25 mouse cellular contexts compared by ENCODE assay signal in the genomic region with DNA sequence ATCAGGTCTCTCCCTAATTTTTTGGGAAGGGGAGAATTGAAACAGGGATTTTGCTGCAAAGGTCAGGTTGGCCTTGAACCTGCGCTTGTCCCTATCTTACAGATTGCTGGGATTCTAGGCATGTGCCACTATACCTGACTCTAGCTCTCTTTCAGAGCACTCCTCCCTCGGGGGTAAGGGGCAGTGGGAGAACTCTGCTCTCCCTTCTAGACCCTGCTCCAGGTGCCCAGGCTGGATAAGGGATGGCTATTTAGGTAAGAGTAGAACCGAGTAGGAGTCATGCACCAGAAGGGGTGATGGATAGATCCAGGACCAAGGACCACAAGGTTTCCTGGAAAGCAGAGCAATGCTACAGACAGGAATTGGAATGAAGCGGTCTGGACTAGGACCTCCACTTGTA. TPM values are rescaled to one million over a fixed set of nuclear protein-coding genes. Genes with fewer than 3 reads are reported as not detected.
DNase-seq lines count a peak whose midpoint lies in the region; ATAC-seq and TF ChIP-seq lines count a peak whose summit lies in the region.
"Had no signal": no experiment of that assay in that cellular context is flagged by ENCODE, and none has a peak within 500 bp of the region (broad histone marks: within the 10 kb centered on the region; RNA-seq: fewer than 3 reads in every experiment).

No protein-coding gene starts in this region.

- peaks cover 52% of the 10 kb centered on the region for H3K27me3 ChIP-seq in forebrain, embryonic 10.5 days (ENCODE audit: poor library complexity, severe bottlenecking)
- no peaks in the 10 kb centered on the region for H3K27me3 ChIP-seq in forebrain, embryonic 16.5 days (replicated peaks; ENCODE audit: control insufficient read depth, insufficient read depth, low read length)
- H3K27me3 ChIP-seq in forebrain, embryonic 11.5 days (ENCODE audit: control insufficient read depth, insufficient read depth, low read length) = no peaks in the 10 kb centered on the region
- H3K27me3 ChIP-seq in forebrain, postnatal 0 days (ENCODE audit: insufficient read depth, low read length) = no peaks in the 10 kb centered on the region
- H3K27me3 ChIP-seq: hindbrain, embryonic 15.5 days had no signal

- DNase-seq in forebrain, embryonic 10.5 days (ENCODE audit: extremely low spot score, low spot score) = no peak
- DNase-seq in layer of hippocampus, adult 2 months (ENCODE audit: low spot score in 2 of 2) = no peak
- no peak for DNase-seq in layer of hippocampus, postnatal 10 days (ENCODE audit: low spot score in 2 of 2)
- DNase-seq in forebrain, embryonic 11.5 days (ENCODE audit: low spot score) = no peak
- DNase-seq in forebrain, postnatal 0 days = no peak
- DNase-seq in kidney, postnatal 10 days = no peak
- no peak for DNase-seq in kidney, adult 11 months
- DNase-seq: adrenal gland, adult 2 months; cerebellum, adult 8-10 months; cerebellum, postnatal 25 days; heart, postnatal 10 days; kidney, adult 2 months; lung, adult 2 months had no signal

- no peaks in the 10 kb centered on the region for H3K36me3 ChIP-seq in forebrain, embryonic 10.5 days (replicated peaks)
- no peaks in the 10 kb centered on the region for H3K36me3 ChIP-seq in forebrain, embryonic 16.5 days (ENCODE audit: control insufficient read depth, insufficient read depth)
- no peaks in the 10 kb centered on the region for H3K36me3 ChIP-seq in forebrain, embryonic 11.5 days (ENCODE audit: control insufficient read depth, insufficient read depth, low read length)
- no peaks in the 10 kb centered on the region for H3K36me3 ChIP-seq in forebrain, postnatal 0 days (ENCODE audit: insufficient read depth)
- H3K36me3 ChIP-seq: embryonic facial prominence, embryonic 10.5 days; embryonic facial prominence, embryonic 15.5 days; heart, embryonic 13.5 days; hindbrain, embryonic 15.5 days; limb, embryonic 10.5 days; limb, embryonic 15.5 days; neural tube, embryonic 13.5 days had no signal

- H3K27ac ChIP-seq in forebrain, embryonic 10.5 days = peak overlapping the region; percentile 82
- no peak overlapping the region for H3K27ac ChIP-seq in forebrain, embryonic 16.5 days (ENCODE audit: low read length)
- peak overlapping the region; percentile 55 for H3K27ac ChIP-seq in layer of hippocampus, adult 2 months
- peak overlapping the region; percentile 37; the same call in 1 of the 2 replicates for H3K27ac ChIP-seq in forebrain, embryonic 11.5 days (ENCODE audit: low read depth, low read length)
- 0 out of 2 replicates have a peak overlapping the region, but pooled peaks have one; percentile 29 for H3K27ac ChIP-seq in forebrain, postnatal 0 days (ENCODE audit: low read depth, low read length)
- H3K27ac ChIP-seq: embryonic facial prominence, embryonic 15.5 days; heart, embryonic 13.5 days; limb, embryonic 10.5 days; limb, embryonic 15.5 days; liver, embryonic 14.5 days; macrophage had no signal

- H3K4me2 ChIP-seq in forebrain, embryonic 16.5 days (ENCODE audit: low read length) = no peak overlapping the region
- H3K4me2 ChIP-seq in forebrain, embryonic 11.5 days (ENCODE audit: low read depth, low read length, severe bottlenecking) = no peak overlapping the region
- H3K4me2 ChIP-seq in forebrain, postnatal 0 days (ENCODE audit: low read depth) = no peak overlapping the region
- H3K4me2 ChIP-seq: embryonic facial prominence, embryonic 15.5 days; heart, embryonic 13.5 days; hindbrain, embryonic 15.5 days; limb, embryonic 15.5 days; neural tube, embryonic 13.5 days had no signal

- H3K4me3 ChIP-seq in forebrain, embryonic 10.5 days = no peak overlapping the region
- H3K4me3 ChIP-seq in forebrain, embryonic 16.5 days (replicated peaks; ENCODE audit: low read length) = no peak overlapping the region
- no peak overlapping the region for H3K4me3 ChIP-seq in layer of hippocampus, adult 2 months
- H3K4me3 ChIP-seq in forebrain, embryonic 11.5 days (ENCODE audit: low read depth, low read length) = no peak overlapping the region
- H3K4me3 ChIP-seq in forebrain, postnatal 0 days (ENCODE audit: low read depth, low read length) = no peak overlapping the region
- H3K4me3 ChIP-seq: embryonic facial prominence, embryonic 10.5 days; embryonic facial prominence, embryonic 15.5 days; heart, embryonic 13.5 days; hindbrain, embryonic 15.5 days; limb, embryonic 10.5 days; limb, embryonic 15.5 days; myocyte; neural tube, embryonic 13.5 days had no signal

- no peak for ATAC-seq in forebrain, embryonic 16.5 days
- ATAC-seq in forebrain, embryonic 11.5 days (replicated peaks; ENCODE audit: low FRiP score) = no peak
- no peak for ATAC-seq in forebrain, postnatal 0 days
- ATAC-seq: activated CD4-positive, CD25-positive, alpha-beta regulatory T cell, adult 4 months had no signal

- no peaks in the 10 kb centered on the region; the same call in 1 of the 2 replicates for H3K9me3 ChIP-seq in forebrain, embryonic 10.5 days
- no peaks in the 10 kb centered on the region for H3K9me3 ChIP-seq in forebrain, embryonic 16.5 days (ENCODE audit: control insufficient read depth, low read length)
- H3K9me3 ChIP-seq in forebrain, embryonic 11.5 days (ENCODE audit: control insufficient read depth, low read length) = no peaks in the 10 kb centered on the region
- H3K9me3 ChIP-seq in forebrain, postnatal 0 days (ENCODE audit: low read length) = no peaks in the 10 kb centered on the region
- H3K9me3 ChIP-seq: embryonic facial prominence, embryonic 10.5 days; embryonic facial prominence, embryonic 15.5 days; heart, embryonic 13.5 days; hindbrain, embryonic 15.5 days; limb, embryonic 10.5 days; limb, embryonic 15.5 days; neural tube, embryonic 13.5 days had no signal

- WGBS in forebrain, embryonic 10.5 days = 91% methylated on average over 4 of the region's 4 CpGs
- 85% methylated on average over 4 of the region's 4 CpGs for WGBS in forebrain, embryonic 16.5 days
- whole genome bisulfite sequencing in forebrain, embryonic 11.5 days = 86% methylated on average over 4 of the region's 4 CpGs
- 83% methylated on average over 4 of the region's 4 CpGs for WGBS in forebrain, postnatal 0 days

- TF ChIP-seq CTCF in layer of hippocampus, adult 2 months (conservative IDR thresholded peaks at IDR 0.05) = no peak
- TF ChIP-seq CTCF in forebrain, postnatal 0 days (IDR thresholded peaks at IDR 0.05; ENCODE audit: low read depth) = no peak

- H3K4me1 ChIP-seq in forebrain, embryonic 10.5 days = peaks cover 69% of the 10 kb centered on the region
- peaks cover 39% of the 10 kb centered on the region for H3K4me1 ChIP-seq in forebrain, embryonic 16.5 days (replicated peaks; ENCODE audit: control insufficient read depth, insufficient read depth, low read length)
- H3K4me1 ChIP-seq in forebrain, embryonic 11.5 days (replicated peaks; ENCODE audit: control insufficient read depth, insufficient read depth, low read length) = peaks cover 9% of the 10 kb centered on the region; the same call in 1 of the 2 replicates
- H3K4me1 ChIP-seq in forebrain, postnatal 0 days (ENCODE audit: insufficient read depth) = peaks cover 23% of the 10 kb centered on the region

- no peak overlapping the region; the same call in 1 of the 2 replicates for H3K9ac ChIP-seq in forebrain, embryonic 16.5 days (replicated peaks; ENCODE audit: low read depth, low read length)
- H3K9ac ChIP-seq in forebrain, embryonic 11.5 days (ENCODE audit: low read length) = no peak overlapping the region
- no peak overlapping the region for H3K9ac ChIP-seq in forebrain, postnatal 0 days
- H3K9ac ChIP-seq: embryonic facial prominence, embryonic 15.5 days; heart, embryonic 13.5 days; hindbrain, embryonic 15.5 days; limb, embryonic 15.5 days; liver, embryonic 14.5 days; neural tube, embryonic 13.5 days had no signal

RNA-seq across cellular contexts. Expression of a gene that starts 28.4 kb away (rescaled TPM):
- 12.6 and 12.9 TPM in 2 replicates for polyA plus RNA-seq in forebrain, embryonic 10.5 days (2016; fragmentation: Nextera tagmentation; extraction: Ambion mirVana)
- 9.7 and 11.0 TPM in 2 replicates for polyA plus RNA-seq in forebrain, embryonic 16.5 days (2015; fragmentation: Nextera tagmentation; extraction: Ambion mirVana)
- total RNA-seq in layer of hippocampus, adult 2 months (2021) = 1 to 10 TPM; 6.2 to 8.1 TPM
- total RNA-seq in layer of hippocampus, postnatal 10 days (2021) = 10 to 100 TPM in 1 of 2 experiments, 1 to 10 TPM in 1; 8.9 to 11.5 TPM
- 13.9 and 16.2 TPM in 2 replicates for polyA plus RNA-seq in forebrain, embryonic 11.5 days (2014; fragmentation: Nextera tagmentation; extraction: Ambion mirVana)
- total RNA-seq in forebrain, postnatal 0 days (2014; rRNA removed) = 4.8 and 8.4 TPM in 2 replicates
- polyA plus RNA-seq in forebrain, postnatal 0 days (2015; fragmentation: Nextera tagmentation; extraction: Ambion mirVana) = 10.3 and 12.8 TPM in 2 replicates

RNA-seq across cellular contexts. Expression of a gene that starts 32.4 kb away (rescaled TPM):
- polyA plus RNA-seq in forebrain, embryonic 10.5 days (2016; fragmentation: Nextera tagmentation; extraction: Ambion mirVana) = 35.3 and 36.8 TPM in 2 replicates
- polyA plus RNA-seq in forebrain, embryonic 16.5 days (2015; fragmentation: Nextera tagmentation; extraction: Ambion mirVana) = 24.5 and 26.9 TPM in 2 replicates
- 10 to 100 TPM; 41.1 to 41.2 TPM for total RNA-seq in layer of hippocampus, adult 2 months (2021)
- total RNA-seq in layer of hippocampus, postnatal 10 days (2021) = 10 to 100 TPM; 31.4 to 36.3 TPM
- polyA plus RNA-seq in forebrain, embryonic 11.5 days (2014; fragmentation: Nextera tagmentation; extraction: Ambion mirVana) = 21.0 and 23.7 TPM in 2 replicates
- total RNA-seq in forebrain, postnatal 0 days (2014; rRNA removed) = 20.9 and 26.1 TPM in 2 replicates
- polyA plus RNA-seq in forebrain, postnatal 0 days (2015; fragmentation: Nextera tagmentation; extraction: Ambion mirVana) = 26.3 and 27.9 TPM in 2 replicates
- polyA plus RNA-seq: activated CD4-positive, CD25-positive, alpha-beta regulatory T cell, adult 4 months; macrophage had no signal
